Mouse (Mus musculus) myocyte (in vitro differentiated cells): ENCODE measurements around the gene Stk11ip. TPM values are rescaled to one million over a fixed set of nuclear protein-coding genes. Genes with fewer than 3 reads are reported as not detected.
A peak's percentile ranks its signal among the peaks of the same experiment; 100 is the strongest.

ENCODE experiments used
- H3K27me3 ChIP-seq: one replicate; pipeline ENCODE4 v1.6.1; 2011; ENCODE audit not compliant: control insufficient read depth, insufficient read depth, insufficient read length
- H3K36me3 ChIP-seq: one replicate; pipeline ENCODE4 v1.6.1; 2011; ENCODE audit not compliant: control insufficient read depth, insufficient read depth
- H3K4me2 ChIP-seq: one replicate; pipeline ENCODE4 v1.6.1; 2011; ENCODE audit warnings: low read depth, control low read depth
- H3K4me3 ChIP-seq: one replicate; pipeline ENCODE4 v1.5.1; 2011; ENCODE audit warnings: mild to moderate bottlenecking, control low read depth, moderate library complexity
- H3K79me2 ChIP-seq: one replicate; pipeline ENCODE4 v1.6.1; 2011; ENCODE audit not compliant: control insufficient read depth, insufficient read depth
- H3ac ChIP-seq: one replicate; pipeline ENCODE4 v1.6.1; 2011; ENCODE audit not compliant: control insufficient read depth, insufficient read length
- CEBPB ChIP-seq: IDR thresholded peaks from 2 replicates; pipeline ENCODE4 v1.6.1; 2011; ENCODE audit warnings: mild to moderate bottlenecking, moderate library complexity; ENCODE audit not compliant: poor library complexity, insufficient read depth, severe bottlenecking
- E2F4 ChIP-seq: IDR thresholded peaks from one replicate; pipeline ENCODE4 v1.6.1; 2011; ENCODE audit warnings: mild to moderate bottlenecking, control low read depth, moderate library complexity; ENCODE audit not compliant: insufficient read depth
- MAX ChIP-seq: IDR thresholded peaks from one replicate; pipeline ENCODE4 v1.6.1; 2011; ENCODE audit warnings: low read depth, mild to moderate bottlenecking, control low read depth
- MYOD1 ChIP-seq, 3 experiments: IDR thresholded peaks; one replicate each; pipeline ENCODE4 v1.6.1; 2011; ENCODE audit warnings: control low read depth in 2 of 3, low read depth in 2 of 3, mild to moderate bottlenecking in 2 of 3, moderate library complexity in 1 of 3; ENCODE audit not compliant: insufficient read length in 2 of 3, control insufficient read depth in 1 of 3
- MYOG ChIP-seq, 3 experiments: IDR thresholded peaks; one replicate each; pipeline ENCODE4 v1.6.1; 2011; ENCODE audit warnings: control low read depth in 2 of 3, low read depth in 2 of 3, mild to moderate bottlenecking in 2 of 3; ENCODE audit not compliant: insufficient read length in 2 of 3, control insufficient read depth in 1 of 3, insufficient read depth in 1 of 3
- POLR2A ChIP-seq: IDR thresholded peaks from one replicate; pipeline ENCODE4 v1.6.1; 2011; ENCODE audit warnings: low read depth, mild to moderate bottlenecking, control low read depth, moderate library complexity; ENCODE audit not compliant: insufficient read length
- POLR2AphosphoS2 ChIP-seq: IDR thresholded peaks from one replicate; pipeline ENCODE4 v1.6.1; 2011; ENCODE audit warnings: low read depth, control low read depth; ENCODE audit not compliant: insufficient read length
- REST ChIP-seq: IDR thresholded peaks from one replicate; pipeline ENCODE4 v1.6.1; 2011; ENCODE audit warnings: mild to moderate bottlenecking, control low read depth, moderate library complexity; ENCODE audit not compliant: insufficient read depth, insufficient read length
- SRF ChIP-seq: IDR thresholded peaks from one replicate; pipeline ENCODE4 v1.6.1; 2011; ENCODE audit warnings: low read depth; ENCODE audit not compliant: control insufficient read depth, insufficient read length
- TCF12 ChIP-seq: IDR thresholded peaks from one replicate; pipeline ENCODE4 v1.6.1; 2011; ENCODE audit warnings: mild to moderate bottlenecking, control low read depth; ENCODE audit not compliant: poor library complexity, insufficient read depth, severe bottlenecking
- TCF3 ChIP-seq: IDR thresholded peaks from one replicate; pipeline ENCODE4 v1.6.1; 2011; ENCODE audit warnings: low read depth, control low read depth; ENCODE audit not compliant: insufficient read length
- USF1 ChIP-seq: IDR thresholded peaks from one replicate; pipeline ENCODE4 v1.6.1; 2011; ENCODE audit warnings: low read depth, mild to moderate bottlenecking, control low read depth, moderate library complexity
- polyA plus RNA-seq: library from polyadenylated mRNA; unstranded; fragments of >200 nt; fragmentation: generic; extraction: Trizol; gene quantifications from one replicate; pipeline ENCODE4 v1.2.1, GENCODE M21; 2012; ENCODE audit warnings: missing spikeins

The Stk11ip gene
- polyA plus RNA-seq, 1 experiment = 33.3 TPM

DNA sequence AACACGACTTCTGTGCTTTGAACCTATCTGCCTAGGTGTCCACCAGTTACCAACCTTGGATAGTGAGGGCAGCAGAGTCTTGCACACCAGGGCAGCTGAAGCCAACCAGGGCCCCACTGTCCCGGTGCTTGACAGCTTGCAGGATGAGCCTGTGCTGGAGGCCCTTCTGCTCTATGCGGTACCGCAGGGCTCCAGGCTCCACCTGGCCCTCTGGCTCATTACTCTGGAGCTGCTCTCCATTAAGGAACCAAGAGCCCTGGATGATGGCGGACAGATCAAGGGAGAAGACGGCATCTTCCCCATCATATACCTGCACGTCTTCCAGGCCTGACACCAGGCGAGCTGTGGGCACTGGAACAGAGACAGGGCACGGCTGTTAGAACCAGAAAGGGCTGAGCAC, 19.4 kb upstream of the Stk11ip start:
- H3K79me2 ChIP-seq = no peaks in the 10 kb centered on the region
- H3K36me3 ChIP-seq = peaks cover 7% of the 10 kb centered on the region
- no peaks in the 10 kb centered on the region for H3K27me3 ChIP-seq
- TF ChIP-seq CEBPB (no peak), SRF (no peak)
- H3ac ChIP-seq = no peak overlapping the region
- no peak overlapping the region for H3K4me2 ChIP-seq
- H3K4me3 ChIP-seq = no peak overlapping the region

DNA sequence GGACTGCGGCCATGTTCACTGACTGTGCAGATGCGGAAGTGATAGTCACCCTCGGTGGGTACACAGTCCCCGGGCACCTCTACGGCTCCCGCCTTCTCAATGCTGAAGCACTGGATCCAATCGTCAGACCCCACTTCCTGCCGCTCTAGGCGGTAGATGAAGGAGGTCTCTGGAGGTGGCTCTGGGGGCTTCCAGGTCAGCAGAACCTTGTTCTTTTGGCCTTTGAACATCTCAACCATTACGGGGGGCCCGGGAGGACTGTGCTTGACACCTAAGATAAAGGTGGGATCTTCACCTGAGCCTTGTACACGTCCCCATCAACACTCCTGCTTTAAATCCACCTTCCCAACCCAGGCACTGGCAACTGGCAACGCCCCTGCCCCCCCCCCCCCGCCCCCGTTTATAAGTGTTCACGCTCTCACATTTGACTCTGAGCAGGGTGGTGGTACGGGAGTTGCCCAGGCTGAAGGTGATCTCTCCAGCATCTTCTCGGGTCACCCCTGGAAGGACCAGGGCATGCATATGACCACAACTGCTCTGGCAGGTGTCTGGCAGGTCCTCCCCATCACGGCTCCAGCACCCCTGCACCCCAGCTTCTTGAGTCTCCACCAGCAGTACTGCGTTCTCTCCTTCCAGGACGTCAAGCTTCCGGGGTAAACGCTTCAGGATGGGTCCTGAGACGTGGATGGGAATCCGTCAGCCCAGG, 18.2 kb upstream of the Stk11ip start:
- Histone ChIP-seq H3K4me3 (no peak overlapping the region), H3K79me2 (no peaks in the 10 kb centered on the region), H3ac (no peak overlapping the region), H3K4me2 (peak overlapping the region; percentile 2), H3K27me3 (no peaks in the 10 kb centered on the region), H3K36me3 (peaks cover 4% of the 10 kb centered on the region)
- TF ChIP-seq CEBPB = no peak
- no peak for TF ChIP-seq SRF
- TF ChIP-seq MAX = no peak
- TF ChIP-seq POLR2AphosphoS2 = no peak

DNA sequence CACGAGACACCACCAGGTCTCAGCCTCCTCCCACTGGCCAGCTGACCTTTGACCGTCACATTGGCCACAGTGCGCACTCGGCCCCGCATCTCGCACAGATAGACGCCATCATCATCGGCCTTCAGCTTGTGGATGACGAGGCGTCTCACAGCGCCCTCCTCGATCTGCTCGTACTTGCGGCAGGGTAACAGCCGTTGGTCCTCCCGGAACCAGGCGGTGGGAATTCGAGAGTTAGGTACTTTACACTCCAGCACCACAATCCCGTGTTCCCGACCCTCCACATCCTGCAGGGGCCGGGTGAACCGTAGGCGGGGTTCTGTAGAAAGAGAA, 17.7 kb upstream of the Stk11ip start:
- Histone ChIP-seq H3K79me2 (no peaks in the 10 kb centered on the region), H3ac (no peak overlapping the region), H3K36me3 (peaks cover 4% of the 10 kb centered on the region), H3K27me3 (no peaks in the 10 kb centered on the region), H3K4me3 (no peak overlapping the region), H3K4me2 (peak overlapping the region; percentile 2)
- no peak for TF ChIP-seq MYOD1 (IDR thresholded peaks at IDR 0.05; ENCODE audit: control insufficient read depth in 1 of 3, insufficient read length in 2 of 3, low read depth in 2 of 3)
- no peak for TF ChIP-seq POLR2AphosphoS2
- no peak for TF ChIP-seq E2F4
- no peak for TF ChIP-seq REST
- TF ChIP-seq POLR2A = peak; percentile 25

DNA sequence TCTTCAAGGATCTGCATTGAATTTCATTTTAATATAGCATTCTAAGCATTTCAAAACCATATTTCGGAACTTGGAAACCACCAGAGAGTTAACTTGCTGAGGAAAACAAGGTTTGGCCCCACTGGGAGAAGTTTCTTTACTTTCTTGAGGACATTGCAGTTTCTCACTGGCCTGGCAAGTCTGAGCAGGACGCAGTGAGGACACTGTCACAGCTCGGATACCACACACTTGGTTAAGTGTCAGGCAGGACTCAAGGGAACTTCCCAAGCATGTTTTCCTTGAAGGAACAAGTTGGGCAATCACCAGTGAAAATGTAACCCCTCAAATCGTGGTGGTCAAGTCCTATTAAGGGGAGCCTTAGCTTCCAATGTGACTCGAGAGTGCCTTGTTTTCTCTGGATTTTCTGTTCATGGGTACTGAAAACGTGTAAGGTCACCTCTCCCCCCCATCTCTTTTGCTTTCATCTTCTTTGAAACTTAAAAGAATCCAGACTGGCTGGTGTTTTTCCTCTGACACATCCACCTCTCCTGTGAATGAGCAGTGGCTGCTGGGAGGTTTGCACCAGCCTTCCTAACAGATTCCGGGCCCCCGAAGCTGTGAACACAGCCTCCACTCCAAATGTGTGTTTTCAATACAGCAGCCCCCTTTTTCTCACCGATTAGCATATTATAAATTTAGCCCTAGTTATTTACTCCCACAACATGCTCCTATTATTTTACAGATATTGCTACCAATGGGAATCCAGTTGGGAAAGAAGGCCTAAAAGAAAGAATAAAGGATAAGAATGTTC, 16.9 kb upstream of the Stk11ip start:
- Histone ChIP-seq H3K36me3 (peaks cover 4% of the 10 kb centered on the region), H3K4me3 (peak overlapping the region; percentile 39), H3K27me3 (peaks cover under 1% of the 10 kb centered on the region)

DNA sequence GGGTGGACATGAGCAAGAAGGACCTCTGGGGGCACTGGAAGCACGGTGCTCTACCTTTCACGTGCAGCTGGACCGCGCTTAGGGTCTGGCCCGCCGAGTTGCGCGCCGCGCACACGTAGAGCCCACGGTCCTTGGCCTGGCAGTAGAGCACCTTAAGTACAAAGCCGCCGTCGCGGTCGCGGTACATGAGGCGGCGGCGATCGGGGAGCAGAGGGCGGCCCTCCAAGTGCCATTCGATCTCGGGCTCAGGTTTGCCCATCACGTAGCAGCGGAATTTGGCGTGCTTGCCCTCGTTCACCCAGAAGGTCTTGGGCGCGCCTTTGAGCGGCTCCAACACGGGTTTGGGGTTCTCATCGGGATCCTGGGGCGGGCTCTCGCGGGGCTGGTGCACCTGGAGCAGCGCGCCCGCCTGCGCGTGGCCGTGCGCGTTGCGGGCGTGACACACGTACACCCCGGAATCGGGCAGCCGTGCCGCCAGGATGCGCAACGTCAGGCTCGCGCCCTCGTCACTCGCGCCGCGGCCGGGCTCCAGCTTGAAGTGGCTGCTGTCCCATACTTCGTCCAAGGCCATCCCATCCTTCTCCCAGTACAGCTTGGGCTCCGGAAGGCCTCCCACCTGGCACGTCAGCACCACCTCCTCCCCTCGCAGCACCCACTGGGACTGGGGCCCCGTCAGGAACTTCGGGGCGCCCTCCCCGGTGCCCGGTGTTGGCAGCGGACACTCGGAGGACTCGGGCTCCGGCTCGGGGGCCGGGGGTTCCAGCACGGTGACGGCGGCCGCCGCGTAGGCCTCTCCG, 16.0 kb upstream of the Stk11ip start:
- Histone ChIP-seq H3K27me3 (peaks cover 5% of the 10 kb centered on the region), H3K79me2 (no peaks in the 10 kb centered on the region), H3K4me2 (peak overlapping the region; percentile 76), H3ac (peak overlapping the region; percentile 95), H3K4me3 (peak overlapping the region; percentile 39), H3K36me3 (no peaks in the 10 kb centered on the region)
- TF ChIP-seq MYOG (IDR thresholded peaks at IDR 0.05; ENCODE audit: control insufficient read depth in 1 of 3, insufficient read depth in 1 of 3, insufficient read length in 2 of 3, low read depth in 2 of 3) (peak in 1 of 3 experiments; percentile 36), POLR2A (peak; percentile 81), REST (no peak), MAX (no peak), USF1 (no peak), POLR2AphosphoS2 (peak; percentile 92), MYOD1 (IDR thresholded peaks at IDR 0.05; ENCODE audit: control insufficient read depth in 1 of 3, insufficient read length in 2 of 3, low read depth in 2 of 3) (peak in 1 of 3 experiments; percentile 56)

More for the DNA sequence above, 16.9 kb upstream of the Stk11ip start:
- Histone ChIP-seq H3K4me2 (peak overlapping the region; percentile 76), H3ac (peak overlapping the region; percentile 95), H3K79me2 (no peaks in the 10 kb centered on the region)
- TF ChIP-seq CEBPB (no peak), POLR2A (no peak), TCF3 (no peak), POLR2AphosphoS2 (no peak), MAX (no peak), MYOD1 (IDR thresholded peaks at IDR 0.05; ENCODE audit: control insufficient read depth in 1 of 3, insufficient read length in 2 of 3, low read depth in 2 of 3) (no peak), SRF (no peak), USF1 (no peak), E2F4 (no peak), REST (no peak), TCF12 (no peak), MYOG (IDR thresholded peaks at IDR 0.05; ENCODE audit: control insufficient read depth in 1 of 3, insufficient read depth in 1 of 3, insufficient read length in 2 of 3, low read depth in 2 of 3) (no peak)
